Mouse (Mus musculus): ENCODE results near the gene Lbx2. TPM values are rescaled to one million over a fixed set of nuclear protein-coding genes. Genes with fewer than 3 reads are reported as not detected.

Gene Lbx2
- not detected for polyA plus RNA-seq (2014; fragmentation: Illumina TruSeq; extraction: RNeasy Lipid Tissue Mini Kit (QIAGEN cat#74804); ENCODE audit: low replicate concordance)

GRCm38 (mm10) chr6:83086121-83087035 lies at the start of gene Lbx2:
Gene Lbx2 (plus strand): TSS chr6:83086367.

GRCm38 (mm10) chr6:83054074-83054851 lies 31.9 kb upstream of the Lbx2 start, which contains the start of gene Aup1:
Gene Aup1 (plus strand): TSS chr6:83054521.

GRCm38 (mm10) chr6:83054871-83055431 lies 31.2 kb upstream of the Lbx2 start, which contains the start of gene Htra2:
Gene Htra2 (minus strand): TSS chr6:83055273.

GRCm38 (mm10) chr6:83057790-83058189 lies 28.4 kb upstream of the Lbx2 start, which contains the start of gene Dqx1:
Gene Dqx1 (plus strand): TSS chr6:83057844.

GRCm38 (mm10) chr6:83070247-83070310 lies 16.1 kb upstream of the Lbx2 start, which contains the start of gene Tlx2:
Gene Tlx2 (minus strand): TSS chr6:83070293.

GRCm38 (mm10) chr6:83077630-83078323 lies 8.4 kb upstream of the Lbx2 start, which contains the start of gene Pcgf1:
Gene Pcgf1 (plus strand): TSS chr6:83077869.

GRCm38 (mm10) chr6:83101316-83101687 lies 15.1 kb downstream of the Lbx2 start, which contains the start of the genes Ccdc142 and Gm42688:
Gene Ccdc142 (plus strand): TSS chr6:83101601.
Gene Gm42688 (plus strand): TSS chr6:83101617.

GRCm38 (mm10) chr6:83108762-83109668 lies 22.8 kb downstream of the Lbx2 start, which contains the start of gene Mrpl53:
Gene Mrpl53 (plus strand): TSS chr6:83109040.

GRCm38 (mm10) chr6:83115011-83115671 lies 29.0 kb downstream of the Lbx2 start, which contains the start of gene Mogs:
Gene Mogs (plus strand): TSS chr6:83115496.

GRCm38 (mm10) chr6:83120930-83121862 lies 35.0 kb downstream of the Lbx2 start, which contains the start of gene Wbp1:
Gene Wbp1 (minus strand): TSS chr6:83121559.

GRCm38 (mm10) chr6:83125331-83125730 lies 39.2 kb downstream of the Lbx2 start, which contains the start of gene Ino80b:
Gene Ino80b (minus strand): TSS chr6:83125431.

GRCm38 (mm10) chr6:83134951-83135513 lies 48.9 kb downstream of the Lbx2 start, which contains the start of gene Rtkn:
Gene Rtkn (plus strand): TSS chr6:83135463.

Other genes starting within 250 kb of the Lbx2 start
- gene Sema4f, start 146.6 kb upstream of the Lbx2 start, polyA plus RNA-seq (2014; fragmentation: Illumina TruSeq; extraction: RNeasy Lipid Tissue Mini Kit (QIAGEN cat#74804); ENCODE audit: low replicate concordance) = 0.11 TPM
- not detected for gene M1ap, start 139.5 kb upstream of the Lbx2 start, polyA plus RNA-seq (2014; fragmentation: Illumina TruSeq; extraction: RNeasy Lipid Tissue Mini Kit (QIAGEN cat#74804); ENCODE audit: low replicate concordance)
- not detected for gene Dok1, start 52.9 kb upstream of the Lbx2 start, polyA plus RNA-seq (2014; fragmentation: Illumina TruSeq; extraction: RNeasy Lipid Tissue Mini Kit (QIAGEN cat#74804); ENCODE audit: low replicate concordance)
- gene Loxl3, start 52.2 kb upstream of the Lbx2 start, polyA plus RNA-seq (2014; fragmentation: Illumina TruSeq; extraction: RNeasy Lipid Tissue Mini Kit (QIAGEN cat#74804); ENCODE audit: low replicate concordance) = 0.45 TPM
- gene Aup1, start 31.8 kb upstream of the Lbx2 start, polyA plus RNA-seq (2014; fragmentation: Illumina TruSeq; extraction: RNeasy Lipid Tissue Mini Kit (QIAGEN cat#74804); ENCODE audit: low replicate concordance) = 11.1 TPM
- 2.1 TPM for gene Htra2, start 31.1 kb upstream of the Lbx2 start, polyA plus RNA-seq (2014; fragmentation: Illumina TruSeq; extraction: RNeasy Lipid Tissue Mini Kit (QIAGEN cat#74804); ENCODE audit: low replicate concordance)
- 1.6 TPM for gene Dqx1, start 28.5 kb upstream of the Lbx2 start, polyA plus RNA-seq (2014; fragmentation: Illumina TruSeq; extraction: RNeasy Lipid Tissue Mini Kit (QIAGEN cat#74804); ENCODE audit: low replicate concordance)
- gene Tlx2, start 16.1 kb upstream of the Lbx2 start, polyA plus RNA-seq (2014; fragmentation: Illumina TruSeq; extraction: RNeasy Lipid Tissue Mini Kit (QIAGEN cat#74804); ENCODE audit: low replicate concordance) = not detected
- 1.4 TPM for gene Pcgf1, start 8.5 kb upstream of the Lbx2 start, polyA plus RNA-seq (2014; fragmentation: Illumina TruSeq; extraction: RNeasy Lipid Tissue Mini Kit (QIAGEN cat#74804); ENCODE audit: low replicate concordance)
- gene Ccdc142, start 15.2 kb downstream of the Lbx2 start, polyA plus RNA-seq (2014; fragmentation: Illumina TruSeq; extraction: RNeasy Lipid Tissue Mini Kit (QIAGEN cat#74804); ENCODE audit: low replicate concordance) = not detected
- 2.8 TPM for gene Gm42688, start 15.2 kb downstream of the Lbx2 start, polyA plus RNA-seq (2014; fragmentation: Illumina TruSeq; extraction: RNeasy Lipid Tissue Mini Kit (QIAGEN cat#74804); ENCODE audit: low replicate concordance)
- gene Mrpl53, start 22.7 kb downstream of the Lbx2 start, polyA plus RNA-seq (2014; fragmentation: Illumina TruSeq; extraction: RNeasy Lipid Tissue Mini Kit (QIAGEN cat#74804); ENCODE audit: low replicate concordance) = 26.2 TPM
- 1.9 TPM for gene Mogs, start 29.1 kb downstream of the Lbx2 start, polyA plus RNA-seq (2014; fragmentation: Illumina TruSeq; extraction: RNeasy Lipid Tissue Mini Kit (QIAGEN cat#74804); ENCODE audit: low replicate concordance)
- 8.2 TPM for gene Wbp1, start 35.2 kb downstream of the Lbx2 start, polyA plus RNA-seq (2014; fragmentation: Illumina TruSeq; extraction: RNeasy Lipid Tissue Mini Kit (QIAGEN cat#74804); ENCODE audit: low replicate concordance)
- gene Ino80b, start 39.1 kb downstream of the Lbx2 start, polyA plus RNA-seq (2014; fragmentation: Illumina TruSeq; extraction: RNeasy Lipid Tissue Mini Kit (QIAGEN cat#74804); ENCODE audit: low replicate concordance) = not detected
- not detected for gene Rtkn, start 49.1 kb downstream of the Lbx2 start, polyA plus RNA-seq (2014; fragmentation: Illumina TruSeq; extraction: RNeasy Lipid Tissue Mini Kit (QIAGEN cat#74804); ENCODE audit: low replicate concordance)
- not detected for gene Wdr54, start 70.0 kb downstream of the Lbx2 start, polyA plus RNA-seq (2014; fragmentation: Illumina TruSeq; extraction: RNeasy Lipid Tissue Mini Kit (QIAGEN cat#74804); ENCODE audit: low replicate concordance)
- not detected for gene 1700003E16Rik, start 70.0 kb downstream of the Lbx2 start, polyA plus RNA-seq (2014; fragmentation: Illumina TruSeq; extraction: RNeasy Lipid Tissue Mini Kit (QIAGEN cat#74804); ENCODE audit: low replicate concordance)
- 9.4 TPM for gene Dctn1, start 79.6 kb downstream of the Lbx2 start, polyA plus RNA-seq (2014; fragmentation: Illumina TruSeq; extraction: RNeasy Lipid Tissue Mini Kit (QIAGEN cat#74804); ENCODE audit: low replicate concordance)
- 11.4 TPM for gene Slc4a5, start 133.5 kb downstream of the Lbx2 start, polyA plus RNA-seq (2014; fragmentation: Illumina TruSeq; extraction: RNeasy Lipid Tissue Mini Kit (QIAGEN cat#74804); ENCODE audit: low replicate concordance)
- 5.8 TPM for gene Mthfd2, start 239.5 kb downstream of the Lbx2 start, polyA plus RNA-seq (2014; fragmentation: Illumina TruSeq; extraction: RNeasy Lipid Tissue Mini Kit (QIAGEN cat#74804); ENCODE audit: low replicate concordance)
- gene Mob1a, start 239.6 kb downstream of the Lbx2 start, polyA plus RNA-seq (2014; fragmentation: Illumina TruSeq; extraction: RNeasy Lipid Tissue Mini Kit (QIAGEN cat#74804); ENCODE audit: low replicate concordance) = 150 TPM